Mouse (Mus musculus): Measurements from ENCODE around the gene Bag6. TPM values are rescaled to one million over a fixed set of nuclear protein-coding genes. Genes with fewer than 3 reads are reported as not detected.

Gene Bag6
- total and polyA plus RNA-seq, 3 experiments: 26.0 to 152 (median 73.0) TPM

DNA sequence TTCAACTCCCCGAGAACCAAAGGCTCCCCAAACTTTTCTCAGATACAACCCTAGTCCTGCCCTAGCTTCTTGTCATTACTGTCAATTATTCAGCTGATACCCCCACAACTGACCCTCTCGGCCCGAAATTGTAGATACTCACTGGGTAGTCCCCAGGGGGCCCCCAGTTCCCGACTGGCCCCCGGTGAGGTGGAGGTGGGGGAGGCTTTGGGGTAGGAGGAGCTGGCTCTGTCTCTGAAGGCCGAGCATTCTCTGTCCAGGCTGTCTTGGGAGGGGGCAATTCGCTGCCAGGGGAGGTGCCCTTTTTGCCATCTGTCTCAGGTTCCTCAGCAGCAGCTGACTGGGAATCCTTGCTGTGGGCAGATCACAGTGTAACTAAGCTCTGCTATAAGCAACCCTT, 24.7 kb downstream of the Bag6 start:
- Histone ChIP-seq H3K4me3 (replicated peaks in 1 of 3; ENCODE audit: low read depth in 2 of 3, low read length in 2 of 3, poor library complexity in 1 of 3) (no peak overlapping the region), H3K79me2 (replicated peaks; ENCODE audit: control insufficient read depth, extremely low read depth, insufficient read depth, poor library complexity, severe bottlenecking) (peaks cover 66% of the 10 kb centered on the region), H3K27ac (ENCODE audit: insufficient read depth, low read depth) (no peak overlapping the region), H3K36me3 (replicated peaks in 1 of 2; ENCODE audit: control insufficient read depth in 1 of 2, insufficient read depth in 1 of 2, low read length in 1 of 2) (peaks cover 74 to 84% of the 10 kb centered on the region in 2 experiments), H3K4me1 (ENCODE audit: control insufficient read depth in 1 of 2, insufficient read depth in 2 of 2) (peaks cover 0 to 25% of the 10 kb centered on the region in 2 experiments; a peak in 2 of 4 replicates), H3K27me3 (replicated peaks) (no peaks in the 10 kb centered on the region), H3K9ac (ENCODE audit: insufficient read depth, low read depth) (no peak overlapping the region), H3K4me2 (ENCODE audit: insufficient read depth, low read depth, poor library complexity, severe bottlenecking) (no peak overlapping the region), H3K9me3 (replicated peaks; ENCODE audit: low read length) (no peaks in the 10 kb centered on the region)
- no peak for DNase-seq (ENCODE audit: extremely low read depth)
- in situ Hi-C loops (cut with MboI; ENCODE audit: low pct_ligation_motif_present, low pct_unique_long_range_greater_than_20kb, low sequenced_read_pairs) (no loop called here), dilution Hi-C loops (cut with MboI; ENCODE audit: extremely low pct_ligation_motif_present, extremely low pct_unique_long_range_greater_than_20kb, low sequenced_read_pairs) (no loop called here)
- TF ChIP-seq IRF4 (IDR thresholded peaks at IDR 0.05; ENCODE audit: low read depth, low read length): no peak
- no peak for TF ChIP-seq POLR2AphosphoS2 (IDR thresholded peaks at IDR 0.05; ENCODE audit: low read depth, low read length)
- no peak for TF ChIP-seq USF2 (conservative IDR thresholded peaks at IDR 0.05; ENCODE audit: low read depth, low read length)
- TF ChIP-seq EP300 (IDR thresholded peaks at IDR 0.05; ENCODE audit: low read length): no peak
- no peak for TF ChIP-seq MAZ (IDR thresholded peaks at IDR 0.05; ENCODE audit: low read depth, low read length)
- no peak for TF ChIP-seq MYC (IDR thresholded peaks at IDR 0.05; ENCODE audit: low read depth, low read length)
- TF ChIP-seq HCFC1 (IDR thresholded peaks at IDR 0.05; ENCODE audit: low read depth, low read length): no peak
- no peak for TF ChIP-seq BHLHE40 (IDR thresholded peaks at IDR 0.05; ENCODE audit: low read depth, low read length)
- TF ChIP-seq ZNF384 (IDR thresholded peaks at IDR 0.05; ENCODE audit: low read depth, low read length): no peak
- TF ChIP-seq UBTF (IDR thresholded peaks at IDR 0.05; ENCODE audit: low read depth, low read length): no peak
- no peak for TF ChIP-seq TCF12 (IDR thresholded peaks at IDR 0.05; ENCODE audit: low read depth, low read length)
- TF ChIP-seq GABPA (IDR thresholded peaks at IDR 0.05; ENCODE audit: insufficient replicate concordance, low read depth, low read length): no peak
- TF ChIP-seq JUND (conservative IDR thresholded peaks at IDR 0.05; ENCODE audit: low read depth, low read length): no peak
- no peak for TF ChIP-seq TBP (conservative IDR thresholded peaks at IDR 0.05; ENCODE audit: low read depth, low read length)
- TF ChIP-seq MAX (IDR thresholded peaks at IDR 0.05; ENCODE audit: low read length): no peak
- TF ChIP-seq NRF1 (IDR thresholded peaks at IDR 0.05; ENCODE audit: low read depth, low read length): no peak
- no peak for TF ChIP-seq ZKSCAN1 (IDR thresholded peaks at IDR 0.05; ENCODE audit: borderline replicate concordance, low read depth, low read length)
- TF ChIP-seq ZC3H11A (IDR thresholded peaks at IDR 0.05; ENCODE audit: low read depth, low read length): no peak
- no peak for TF ChIP-seq PAX5 (IDR thresholded peaks at IDR 0.05; ENCODE audit: low read length)
- TF ChIP-seq ELF1 (IDR thresholded peaks at IDR 0.05; ENCODE audit: low read depth, low read length): no peak

DNA sequence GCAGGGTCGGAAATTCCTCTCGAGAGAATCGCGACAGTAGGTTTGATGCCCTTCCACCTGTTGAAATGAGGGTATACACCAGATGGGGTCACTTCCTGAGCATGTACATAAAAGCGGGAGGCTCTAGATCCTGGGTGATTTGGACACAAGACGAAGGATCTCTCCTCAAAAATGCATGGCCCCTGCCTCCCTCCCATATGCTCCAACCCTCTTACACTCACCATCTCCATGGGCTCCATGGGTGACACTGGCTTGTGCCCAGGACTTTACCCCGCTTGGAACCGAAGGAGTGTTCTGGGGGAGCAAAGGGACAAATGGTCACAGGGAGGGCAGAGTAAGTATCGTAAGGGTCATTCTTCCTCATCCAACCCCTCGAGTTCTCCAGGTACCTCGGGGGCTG, 26.4 kb downstream of the Bag6 start:
- Histone ChIP-seq H3K4me1 (ENCODE audit: control insufficient read depth in 1 of 2, insufficient read depth in 2 of 2) (peaks cover 4 to 33% of the 10 kb centered on the region in 2 experiments), H3K27ac (ENCODE audit: insufficient read depth, low read depth) (no peak overlapping the region), H3K4me2 (ENCODE audit: insufficient read depth, low read depth, poor library complexity, severe bottlenecking) (no peak overlapping the region), H3K4me3 (replicated peaks in 1 of 3; ENCODE audit: low read depth in 2 of 3, low read length in 2 of 3, poor library complexity in 1 of 3) (no peak overlapping the region), H3K9me3 (replicated peaks; ENCODE audit: low read length) (no peaks in the 10 kb centered on the region), H3K9ac (ENCODE audit: insufficient read depth, low read depth) (no peak overlapping the region), H3K27me3 (replicated peaks) (no peaks in the 10 kb centered on the region), H3K36me3 (replicated peaks in 1 of 2; ENCODE audit: control insufficient read depth in 1 of 2, insufficient read depth in 1 of 2, low read length in 1 of 2) (peaks cover 56 to 66% of the 10 kb centered on the region in 2 experiments), H3K79me2 (replicated peaks; ENCODE audit: control insufficient read depth, extremely low read depth, insufficient read depth, poor library complexity, severe bottlenecking) (peaks cover 66% of the 10 kb centered on the region)
- DNase-seq (ENCODE audit: extremely low read depth): no peak
- TF ChIP-seq HCFC1 (IDR thresholded peaks at IDR 0.05; ENCODE audit: low read depth, low read length) (no peak), POLR2AphosphoS2 (IDR thresholded peaks at IDR 0.05; ENCODE audit: low read depth, low read length) (no peak), KAT2A (IDR thresholded peaks at IDR 0.05; ENCODE audit: insufficient replicate concordance, low read length) (no peak), POLR2A (IDR thresholded peaks at IDR 0.05; ENCODE audit: low read depth, low read length) (no peak), GABPA (IDR thresholded peaks at IDR 0.05; ENCODE audit: insufficient replicate concordance, low read depth, low read length) (no peak), SMC3 (IDR thresholded peaks at IDR 0.05; ENCODE audit: low read depth, low read length) (no peak), ZNF384 (IDR thresholded peaks at IDR 0.05; ENCODE audit: low read depth, low read length) (no peak), TCF12 (IDR thresholded peaks at IDR 0.05; ENCODE audit: low read depth, low read length) (no peak), EP300 (IDR thresholded peaks at IDR 0.05; ENCODE audit: low read length) (no peak), PAX5 (IDR thresholded peaks at IDR 0.05; ENCODE audit: low read length) (no peak), TBP (conservative IDR thresholded peaks at IDR 0.05; ENCODE audit: low read depth, low read length) (no peak), JUND (conservative IDR thresholded peaks at IDR 0.05; ENCODE audit: low read depth, low read length) (no peak), CTCF (conservative IDR thresholded peaks at IDR 0.05 in 1 of 2, IDR thresholded peaks at IDR 0.05 in 1 of 2; ENCODE audit: low read depth in 2 of 2, low read length in 2 of 2) (no peak), BHLHE40 (IDR thresholded peaks at IDR 0.05; ENCODE audit: low read depth, low read length) (no peak), JUN (IDR thresholded peaks at IDR 0.05; ENCODE audit: insufficient read depth, low read depth, low read length) (no peak), NRF1 (IDR thresholded peaks at IDR 0.05; ENCODE audit: low read depth, low read length) (no peak), MAZ (IDR thresholded peaks at IDR 0.05; ENCODE audit: low read depth, low read length) (no peak), ZC3H11A (IDR thresholded peaks at IDR 0.05; ENCODE audit: low read depth, low read length) (no peak), NELFE (IDR thresholded peaks at IDR 0.05; ENCODE audit: low read depth, low read length) (no peak), USF2 (conservative IDR thresholded peaks at IDR 0.05; ENCODE audit: low read depth, low read length) (no peak)
- in situ Hi-C loops (cut with MboI; ENCODE audit: low pct_ligation_motif_present, low pct_unique_long_range_greater_than_20kb, low sequenced_read_pairs): no loop called here
- dilution Hi-C loops (cut with MboI; ENCODE audit: extremely low pct_ligation_motif_present, extremely low pct_unique_long_range_greater_than_20kb, low sequenced_read_pairs): no loop called here
